Comparison of ENCODE assay signal across 9 mouse cellular contexts in genomic region chr4:150091887-150092582, GRCm38 (mm10). TPM values are rescaled to one million over a fixed set of nuclear protein-coding genes. Genes with fewer than 3 reads are reported as not detected.
A peak's percentile ranks its signal among the peaks of the same experiment; 100 is the strongest.
DNase-seq lines count a peak whose midpoint lies in the region; ATAC-seq lines count a peak whose summit lies in the region.
"Had no signal": no experiment of that assay in that cellular context is flagged by ENCODE, and none has a peak within 500 bp of the region (broad histone marks: within the 10 kb centered on the region; RNA-seq: fewer than 3 reads in every experiment).

No protein-coding gene starts in this region.

- DNase-seq in hindbrain, embryonic 10.5 days (ENCODE audit: low spot score) = peak; percentile 49
- peak; percentile 85 for DNase-seq in B cell, adult 2 months
- DNase-seq in NIH3T3 (ENCODE audit: low read depth) = peak; percentile 49
- peak; percentile 46 to 53 for DNase-seq in heart, postnatal 36 days
- peak; percentile 50 to 84 for DNase-seq in spleen, postnatal 4 days (ENCODE audit: low spot score in 2 of 2)
- no peak for DNase-seq in right cerebral cortex, postnatal 14 days
- DNase-seq in left cerebral cortex, postnatal 14 days (ENCODE audit: low spot score in 2 of 2) = no peak

- no peak overlapping the region for H3K9ac ChIP-seq in hindbrain, embryonic 12.5 days

- H3K27me3 ChIP-seq in hindbrain, embryonic 10.5 days (ENCODE audit: insufficient read depth, poor library complexity, severe bottlenecking) = peaks cover 64% of the 10 kb centered on the region
- H3K27me3 ChIP-seq in hindbrain, embryonic 12.5 days = peaks cover 25% of the 10 kb centered on the region

- peaks cover 55% of the 10 kb centered on the region for H3K4me1 ChIP-seq in hindbrain, embryonic 10.5 days (replicated peaks)
- peaks cover 28% of the 10 kb centered on the region for H3K4me1 ChIP-seq in hindbrain, embryonic 12.5 days

- H3K4me3 ChIP-seq in hindbrain, embryonic 10.5 days = no peak overlapping the region
- no peak overlapping the region for H3K4me3 ChIP-seq in hindbrain, embryonic 12.5 days

- no peak for ATAC-seq in hindbrain, embryonic 12.5 days (ENCODE audit: low FRiP score)

- H3K9me3 ChIP-seq in hindbrain, embryonic 10.5 days = no peaks in the 10 kb centered on the region
- no peaks in the 10 kb centered on the region for H3K9me3 ChIP-seq in hindbrain, embryonic 12.5 days (replicated peaks)

- H3K4me2 ChIP-seq in hindbrain, embryonic 12.5 days (replicated peaks) = no peak overlapping the region

- 85% methylated on average over 18 of the region's 18 CpGs for WGBS in hindbrain, embryonic 10.5 days
- 86% methylated on average over 18 of the region's 18 CpGs for WGBS in hindbrain, embryonic 12.5 days

- intact Hi-C loops in heart, postnatal 36 days (cut with DNase I) = no loop called here
- intact Hi-C loops in left cerebral cortex, postnatal 14 days (cut with DNase I) = no loop called here

- no peak overlapping the region for H3K27ac ChIP-seq in hindbrain, embryonic 10.5 days
- H3K27ac ChIP-seq in hindbrain, embryonic 12.5 days = no peak overlapping the region

- H3K36me3 ChIP-seq in hindbrain, embryonic 10.5 days = no peaks in the 10 kb centered on the region
- H3K36me3 ChIP-seq in hindbrain, embryonic 12.5 days = no peaks in the 10 kb centered on the region

RNA-seq across cellular contexts. Expression of gene Gpr157, which starts 4.9 kb away (rescaled TPM):
- polyA plus RNA-seq in hindbrain, embryonic 10.5 days (2016; fragmentation: Nextera tagmentation; extraction: Ambion mirVana) = 0.59 and 0.81 TPM in 2 replicates
- polyA plus RNA-seq in hindbrain, embryonic 12.5 days (2016; fragmentation: Nextera tagmentation; extraction: Ambion mirVana) = 0.68 TPM in 2 replicates
- total RNA-seq in heart, postnatal 36 days (2021) = 10 to 100 TPM; 26.7 to 41.1 TPM
- total RNA-seq in left cerebral cortex, postnatal 14 days (2021) = 1 to 10 TPM in 1 of 2 experiments, under 1 TPM in 1; 0.75 to 1.3 TPM

RNA-seq across cellular contexts. Expression of gene Slc2a5, which starts 27.0 kb away (rescaled TPM):
- 1.1 and 2.0 TPM in 2 replicates for polyA plus RNA-seq in hindbrain, embryonic 10.5 days (2016; fragmentation: Nextera tagmentation; extraction: Ambion mirVana)
- 1.7 and 2.1 TPM in 2 replicates for polyA plus RNA-seq in hindbrain, embryonic 12.5 days (2016; fragmentation: Nextera tagmentation; extraction: Ambion mirVana)
- under 1 TPM; 0.11 TPM for total RNA-seq in heart, postnatal 36 days (2021)
- 1 to 10 TPM; 5.1 to 5.3 TPM for total RNA-seq in left cerebral cortex, postnatal 14 days (2021)
- total RNA-seq: neutrophil, adult 5-6 weeks had no signal

RNA-seq across cellular contexts. Expression of gene Slc2a7, which starts 56.7 kb away (rescaled TPM):
- polyA plus RNA-seq in hindbrain, embryonic 10.5 days (2016; fragmentation: Nextera tagmentation; extraction: Ambion mirVana) = not detected in 2 replicates
- polyA plus RNA-seq in hindbrain, embryonic 12.5 days (2016; fragmentation: Nextera tagmentation; extraction: Ambion mirVana) = not detected in 2 replicates
- total RNA-seq in heart, postnatal 36 days (2021) = not detected
- total RNA-seq in left cerebral cortex, postnatal 14 days (2021) = under 1 TPM in 1 of 2 experiments, not detected in 1; 0.22 TPM
- total RNA-seq: neutrophil, adult 5-6 weeks had no signal

Comparison
In these comparisons a context has a peak if more than half of its experiments do, and no peak if none do; other contexts are left out.
1. DNase-seq: peak in hindbrain, embryonic 10.5 days (single experiment), B cell, adult 2 months (2 of 2), NIH3T3 (single experiment), heart, postnatal 36 days (2 of 2) and spleen, postnatal 4 days (2 of 2); none in right cerebral cortex, postnatal 14 days (single experiment) and left cerebral cortex, postnatal 14 days (0 of 2).
2. RNA of gene Gpr157, which starts 4.9 kb away (total RNA-seq): 26.7 to 41.1 TPM in heart, postnatal 36 days; 0.75 to 1.3 TPM in left cerebral cortex, postnatal 14 days; every median in the first group is over 10 times any median in the second.
3. RNA of gene Slc2a5, which starts 27.0 kb away (total RNA-seq): 5.1 to 5.3 TPM in left cerebral cortex, postnatal 14 days; 0.11 TPM in heart, postnatal 36 days; every median in the first group is over 4 times any median in the second.